Mouse (Mus musculus): ENCODE data around the gene Rnase12.

- TF ChIP-seq CTCF (IDR thresholded peaks at IDR 0.05): no peak
- no peak for TF ChIP-seq POLR2A (IDR thresholded peaks at IDR 0.05; ENCODE audit: insufficient read depth, low read depth, low read length)
Measured at GRCm38 (mm10) chr14:51098921-51099320, 41.5 kb upstream of the Rnase12 start.
